Mouse (Mus musculus): ENCODE data around the gene 5330417C22Rik. TPM values are rescaled to one million over a fixed set of nuclear protein-coding genes. Genes with fewer than 3 reads are reported as not detected.
"Not testable (repeated sequence)": the region's sequence is repeated elsewhere in the genome, so short reads cannot be mapped to it uniquely, and the experiment has no call there.

5330417C22Rik gene
- polyA plus RNA-seq, 1 experiment, result 1.8 TPM

DNA sequence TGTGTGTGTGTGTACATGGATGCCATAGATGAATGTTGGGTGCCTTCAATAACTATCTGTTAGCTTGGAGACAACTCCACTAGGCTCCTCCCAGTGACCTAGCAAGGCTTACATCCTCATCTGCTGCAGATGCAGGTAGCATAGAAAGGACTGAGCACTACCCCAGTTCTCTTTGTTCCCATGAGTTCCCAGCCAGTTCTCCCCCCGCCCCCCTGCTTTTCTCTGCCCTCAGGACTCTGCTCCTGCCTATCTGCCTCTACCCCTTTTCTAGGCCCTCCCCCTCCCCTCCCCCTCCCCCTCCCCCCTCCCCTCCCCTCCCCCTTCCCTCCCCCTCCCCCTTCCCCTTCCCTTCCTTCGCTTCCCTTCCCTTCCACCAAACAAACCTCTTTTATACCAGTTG is 26.2 kb downstream of the 5330417C22Rik start:
- Histone ChIP-seq H3K27me3 (ENCODE audit: control insufficient read depth, insufficient read depth, low read length) (no peaks in the 10 kb centered on the region), H3K27ac (ENCODE audit: control insufficient read depth, insufficient read depth, low read length) (no peak overlapping the region), H3K4me1 (replicated peaks; ENCODE audit: control insufficient read depth, insufficient read depth, low read length) (no peaks in the 10 kb centered on the region), H3K4me3 (ENCODE audit: control insufficient read depth, insufficient read depth, low read length) (no peak overlapping the region), H3K36me3 (ENCODE audit: control insufficient read depth, insufficient read depth, low read length) (no peaks in the 10 kb centered on the region)
- TF ChIP-seq CTCF (IDR thresholded peaks at IDR 0.05; ENCODE audit: borderline replicate concordance, control insufficient read depth, extremely low read depth, insufficient read depth, low read length, poor library complexity) (no peak), POLR2A (IDR thresholded peaks at IDR 0.05; ENCODE audit: control insufficient read depth, extremely low read depth, insufficient read depth, low read length, poor library complexity) (no peak)
- DNase-seq, result no peak
- 67% methylated on average over 2 of the region's 2 CpGs for WGBS

DNA sequence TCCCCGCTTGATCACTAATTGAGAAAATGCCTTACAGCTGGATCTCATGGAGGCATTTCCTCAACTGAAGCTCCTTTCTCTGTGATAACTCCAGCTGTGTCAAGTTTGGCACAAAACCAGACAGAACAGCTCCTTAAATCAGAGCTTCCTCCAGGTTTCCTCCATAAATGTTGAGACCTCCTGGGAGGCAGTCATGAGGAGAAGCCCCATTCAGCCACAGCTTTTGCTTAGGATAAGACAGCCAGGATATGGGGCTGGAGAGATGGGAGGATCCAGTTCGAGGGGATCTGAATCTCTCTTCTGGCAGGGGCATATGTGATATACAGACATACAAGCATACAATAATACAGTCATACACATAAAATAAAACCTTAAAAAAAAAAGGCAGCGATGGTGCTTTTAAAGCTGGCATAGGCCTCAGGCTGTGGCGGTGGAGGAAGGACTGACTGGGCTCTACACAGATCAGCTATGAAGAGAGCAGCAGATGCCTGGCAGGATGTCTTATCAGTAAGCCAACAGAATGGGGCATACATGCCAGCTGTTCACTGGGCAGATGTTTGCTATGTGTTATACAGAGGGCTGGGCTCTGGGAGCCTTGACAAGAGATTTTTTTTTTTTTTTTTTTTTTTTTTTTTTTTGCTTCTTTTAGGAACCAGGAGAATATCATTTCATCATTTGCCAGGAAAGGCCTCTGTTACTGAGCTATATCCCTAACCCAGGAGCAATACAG is 27.4 kb downstream of the 5330417C22Rik start:
- WGBS, result 86% methylated on average over 4 of the region's 4 CpGs
- no peaks in the 10 kb centered on the region for H3K4me1 ChIP-seq (replicated peaks; ENCODE audit: control insufficient read depth, insufficient read depth, low read length)
- no peaks in the 10 kb centered on the region for H3K27me3 ChIP-seq (ENCODE audit: control insufficient read depth, insufficient read depth, low read length)
- DNase-seq, result no peak
- TF ChIP-seq POLR2A (IDR thresholded peaks at IDR 0.05; ENCODE audit: control insufficient read depth, extremely low read depth, insufficient read depth, low read length, poor library complexity), result no peak
- no peak for TF ChIP-seq CTCF (IDR thresholded peaks at IDR 0.05; ENCODE audit: borderline replicate concordance, control insufficient read depth, extremely low read depth, insufficient read depth, low read length, poor library complexity)
- H3K4me3 ChIP-seq (ENCODE audit: control insufficient read depth, insufficient read depth, low read length), result no peak overlapping the region
- no peak overlapping the region for H3K27ac ChIP-seq (ENCODE audit: control insufficient read depth, insufficient read depth, low read length)
- H3K36me3 ChIP-seq (ENCODE audit: control insufficient read depth, insufficient read depth, low read length), result no peaks in the 10 kb centered on the region

DNA sequence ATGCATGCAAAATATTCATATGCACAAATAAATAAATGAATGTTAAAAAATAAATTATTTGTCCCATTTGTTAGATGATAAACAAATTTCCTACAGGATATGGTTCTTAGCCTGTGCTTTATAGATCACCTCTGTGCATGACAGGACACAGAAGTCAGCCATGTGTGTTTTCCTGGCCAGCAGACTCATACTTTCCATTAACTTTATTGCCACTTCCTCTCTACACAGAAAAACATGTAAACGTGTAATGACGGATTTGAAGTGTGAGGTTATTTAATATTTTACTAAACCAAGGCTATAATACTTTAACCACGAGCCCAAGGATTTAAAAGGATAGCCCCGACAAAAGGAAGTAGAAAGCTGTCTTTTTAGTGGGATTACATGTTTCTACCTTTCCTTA is 32.4 kb downstream of the 5330417C22Rik start:
- Histone ChIP-seq H3K27ac (ENCODE audit: control insufficient read depth, insufficient read depth, low read length) (no peak overlapping the region), H3K4me3 (ENCODE audit: control insufficient read depth, insufficient read depth, low read length) (no peak overlapping the region), H3K27me3 (ENCODE audit: control insufficient read depth, insufficient read depth, low read length) (no peaks in the 10 kb centered on the region), H3K36me3 (ENCODE audit: control insufficient read depth, insufficient read depth, low read length) (no peaks in the 10 kb centered on the region), H3K4me1 (replicated peaks; ENCODE audit: control insufficient read depth, insufficient read depth, low read length) (no peaks in the 10 kb centered on the region)
- WGBS, result 59% methylated on average over 4 of the region's 4 CpGs
- DNase-seq, result no peak
- no peak for TF ChIP-seq POLR2A (IDR thresholded peaks at IDR 0.05; ENCODE audit: control insufficient read depth, extremely low read depth, insufficient read depth, low read length, poor library complexity)
- no peak for TF ChIP-seq CTCF (IDR thresholded peaks at IDR 0.05; ENCODE audit: borderline replicate concordance, control insufficient read depth, extremely low read depth, insufficient read depth, low read length, poor library complexity)

DNA sequence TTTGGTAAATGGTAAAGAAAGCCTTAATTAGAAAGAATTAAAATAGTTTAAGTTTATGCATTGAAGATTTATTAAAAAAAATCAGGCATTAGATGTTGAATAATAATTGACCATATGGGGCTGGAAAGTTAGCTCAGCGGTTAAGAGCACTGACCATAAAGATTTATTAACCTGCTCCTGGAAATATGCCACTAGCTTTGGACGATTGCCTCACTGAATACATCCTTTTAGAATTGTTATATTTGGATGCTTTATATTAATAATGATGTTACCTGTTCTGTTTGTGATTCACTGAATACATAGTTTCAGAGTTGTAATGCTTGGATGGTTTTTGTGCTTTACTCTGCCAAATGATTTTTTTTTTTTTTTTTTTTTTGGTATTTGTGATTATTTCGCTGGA is 34.9 kb downstream of the 5330417C22Rik start:
- H3K4me3 ChIP-seq (ENCODE audit: control insufficient read depth, insufficient read depth, low read length); H3K27me3 ChIP-seq (ENCODE audit: control insufficient read depth, insufficient read depth, low read length); H3K36me3 ChIP-seq (ENCODE audit: control insufficient read depth, insufficient read depth, low read length); H3K4me1 ChIP-seq (replicated peaks; ENCODE audit: control insufficient read depth, insufficient read depth, low read length); H3K27ac ChIP-seq (ENCODE audit: control insufficient read depth, insufficient read depth, low read length); DNase-seq: not testable (repeated sequence)
- 87% methylated on average over 3 of the region's 3 CpGs for WGBS

DNA sequence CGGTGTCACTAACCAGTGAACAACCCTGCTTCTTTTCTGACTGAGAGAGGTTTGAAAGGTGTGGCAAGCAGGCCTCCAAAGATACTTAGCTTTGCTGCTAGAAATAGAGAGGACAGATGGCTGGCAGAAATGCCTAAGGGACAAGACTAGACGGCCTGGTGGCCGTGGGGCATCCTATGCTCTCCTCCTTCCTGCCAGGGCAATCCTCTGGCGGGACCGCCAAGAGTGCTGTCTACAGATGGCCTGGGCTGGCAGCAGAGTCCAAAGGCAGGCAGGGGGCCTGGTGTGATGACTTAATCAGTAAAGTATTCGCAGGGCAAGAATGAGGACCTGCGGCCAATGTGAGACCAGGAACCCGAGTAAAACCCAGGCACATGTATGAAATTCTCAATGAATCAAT is 36.5 kb downstream of the 5330417C22Rik start:
- no peak for TF ChIP-seq CTCF (IDR thresholded peaks at IDR 0.05; ENCODE audit: borderline replicate concordance, control insufficient read depth, extremely low read depth, insufficient read depth, low read length, poor library complexity)
- no peak for TF ChIP-seq POLR2A (IDR thresholded peaks at IDR 0.05; ENCODE audit: control insufficient read depth, extremely low read depth, insufficient read depth, low read length, poor library complexity)
- Histone ChIP-seq H3K4me3 (ENCODE audit: control insufficient read depth, insufficient read depth, low read length) (no peak overlapping the region), H3K4me1 (replicated peaks; ENCODE audit: control insufficient read depth, insufficient read depth, low read length) (no peaks in the 10 kb centered on the region), H3K36me3 (ENCODE audit: control insufficient read depth, insufficient read depth, low read length) (no peaks in the 10 kb centered on the region), H3K27ac (ENCODE audit: control insufficient read depth, insufficient read depth, low read length) (no peak overlapping the region), H3K27me3 (ENCODE audit: control insufficient read depth, insufficient read depth, low read length) (no peaks in the 10 kb centered on the region)
- 94% methylated on average over 8 of the region's 8 CpGs for WGBS
- no peak for DNase-seq

DNA sequence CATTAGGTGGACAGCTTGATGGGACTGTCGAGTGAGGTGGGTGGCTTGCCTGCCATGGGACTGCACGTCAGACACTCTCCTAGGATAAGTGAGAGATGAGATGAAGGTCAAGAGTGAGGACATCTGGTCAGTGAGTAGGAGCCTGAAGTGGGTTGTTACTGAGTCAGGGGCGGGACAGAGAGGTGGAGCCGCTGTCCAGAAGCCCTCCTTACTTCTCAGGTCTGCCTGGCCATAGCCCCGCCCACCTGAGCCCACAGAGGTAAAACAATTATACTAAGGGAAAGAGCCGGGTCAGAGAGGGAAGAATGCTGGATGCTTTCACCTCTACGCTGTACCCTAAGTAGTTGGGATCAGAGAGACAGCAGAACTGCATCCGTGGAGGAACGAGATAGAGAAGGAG is 38.7 kb downstream of the 5330417C22Rik start:
- DNase-seq, result no peak
- Histone ChIP-seq H3K27me3 (ENCODE audit: control insufficient read depth, insufficient read depth, low read length) (no peaks in the 10 kb centered on the region), H3K27ac (ENCODE audit: control insufficient read depth, insufficient read depth, low read length) (no peak overlapping the region), H3K4me1 (replicated peaks; ENCODE audit: control insufficient read depth, insufficient read depth, low read length) (no peaks in the 10 kb centered on the region), H3K36me3 (ENCODE audit: control insufficient read depth, insufficient read depth, low read length) (no peaks in the 10 kb centered on the region), H3K4me3 (ENCODE audit: control insufficient read depth, insufficient read depth, low read length) (no peak overlapping the region)
- no peak for TF ChIP-seq POLR2A (IDR thresholded peaks at IDR 0.05; ENCODE audit: control insufficient read depth, extremely low read depth, insufficient read depth, low read length, poor library complexity)
- no peak for TF ChIP-seq CTCF (IDR thresholded peaks at IDR 0.05; ENCODE audit: borderline replicate concordance, control insufficient read depth, extremely low read depth, insufficient read depth, low read length, poor library complexity)
- WGBS, result 77% methylated on average over 9 of the region's 9 CpGs

DNA sequence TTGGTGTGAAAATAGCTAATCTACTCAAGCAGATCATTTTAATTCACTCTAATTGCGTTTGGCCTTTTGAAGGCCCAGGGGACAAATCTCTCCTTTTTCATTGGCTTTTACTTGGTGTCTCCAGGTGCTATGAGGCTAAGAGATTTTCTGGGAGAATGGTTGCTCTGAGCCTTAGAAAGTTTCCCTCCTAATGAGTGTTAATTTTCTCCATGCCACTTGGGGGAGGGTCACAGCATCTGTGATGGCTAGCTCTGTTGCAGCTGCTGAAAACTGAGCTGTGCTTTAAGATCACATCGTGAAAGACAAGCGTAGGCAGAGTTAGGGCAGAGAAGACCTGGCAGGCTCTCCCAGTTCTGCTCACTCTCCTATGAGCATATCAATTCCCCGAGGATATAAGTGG is 40.9 kb downstream of the 5330417C22Rik start:
- Histone ChIP-seq H3K27me3 (ENCODE audit: control insufficient read depth, insufficient read depth, low read length) (no peaks in the 10 kb centered on the region), H3K4me3 (ENCODE audit: control insufficient read depth, insufficient read depth, low read length) (no peak overlapping the region), H3K4me1 (replicated peaks; ENCODE audit: control insufficient read depth, insufficient read depth, low read length) (no peaks in the 10 kb centered on the region), H3K27ac (ENCODE audit: control insufficient read depth, insufficient read depth, low read length) (no peak overlapping the region), H3K36me3 (ENCODE audit: control insufficient read depth, insufficient read depth, low read length) (no peaks in the 10 kb centered on the region)
- 78% methylated on average over 4 of the region's 4 CpGs for WGBS
- no peak for TF ChIP-seq POLR2A (IDR thresholded peaks at IDR 0.05; ENCODE audit: control insufficient read depth, extremely low read depth, insufficient read depth, low read length, poor library complexity)
- TF ChIP-seq CTCF (IDR thresholded peaks at IDR 0.05; ENCODE audit: borderline replicate concordance, control insufficient read depth, extremely low read depth, insufficient read depth, low read length, poor library complexity), result no peak
- no peak for DNase-seq
